In genomic region chr4:141530979-141531378, GRCm38 (mm10) we compare ENCODE assay signal across 22 mouse cellular contexts.
"Had no signal": no experiment of that assay in that cellular context is flagged by ENCODE, and none has a peak within 500 bp of the region (broad histone marks: within the 10 kb centered on the region; RNA-seq: fewer than 3 reads in every experiment).

No protein-coding gene starts in this region.

- H3K27ac ChIP-seq: layer of hippocampus, adult 2 months; limb, embryonic 10.5 days; limb, embryonic 13.5 days; liver, embryonic 12.5 days; liver, embryonic 15.5 days; lung, embryonic 15.5 days; midbrain, embryonic 10.5 days; midbrain, embryonic 13.5 days; neural tube, embryonic 13.5 days; stomach, embryonic 15.5 days had no signal

- H3K36me3 ChIP-seq: lung, embryonic 15.5 days; stomach, embryonic 15.5 days had no signal

- DNase-seq: kidney, postnatal 25 days; layer of hippocampus, adult 9-11 months; liver; lung, adult 18-20 months; lung, postnatal 10 days; lung, postnatal 36 days; retina, postnatal 1 day; right cerebral cortex, postnatal 25 days; spleen, adult 18-20 months; thymus, postnatal 25 days had no signal

- H3K9me3 ChIP-seq: limb, embryonic 10.5 days; limb, embryonic 13.5 days; liver, embryonic 12.5 days; liver, embryonic 15.5 days; lung, embryonic 15.5 days; megakaryocyte, embryonic 14.5 days; midbrain, embryonic 13.5 days; neural tube, embryonic 13.5 days; stomach, embryonic 15.5 days had no signal

- H3K4me3 ChIP-seq: layer of hippocampus, adult 2 months; limb, embryonic 10.5 days; limb, embryonic 13.5 days; liver, embryonic 12.5 days; liver, embryonic 15.5 days; lung, embryonic 15.5 days; megakaryocyte, embryonic 14.5 days; midbrain, embryonic 10.5 days; midbrain, embryonic 13.5 days; myocyte; neural tube, embryonic 13.5 days; stomach, embryonic 15.5 days had no signal

- H3K27me3 ChIP-seq: limb, embryonic 13.5 days; liver, embryonic 12.5 days; liver, embryonic 15.5 days; lung, embryonic 15.5 days; megakaryocyte, embryonic 14.5 days; midbrain, embryonic 13.5 days; neural tube, embryonic 13.5 days; stomach, embryonic 15.5 days had no signal
